Mouse (Mus musculus): ENCODE data around the gene Chrm4. TPM values are rescaled to one million over a fixed set of nuclear protein-coding genes. Genes with fewer than 3 reads are reported as not detected.

Gene Chrm4
- polyA plus RNA-seq (2014; fragmentation: Nextera tagmentation; extraction: Ambion mirVana), result not detected in 2 replicates

DNA sequence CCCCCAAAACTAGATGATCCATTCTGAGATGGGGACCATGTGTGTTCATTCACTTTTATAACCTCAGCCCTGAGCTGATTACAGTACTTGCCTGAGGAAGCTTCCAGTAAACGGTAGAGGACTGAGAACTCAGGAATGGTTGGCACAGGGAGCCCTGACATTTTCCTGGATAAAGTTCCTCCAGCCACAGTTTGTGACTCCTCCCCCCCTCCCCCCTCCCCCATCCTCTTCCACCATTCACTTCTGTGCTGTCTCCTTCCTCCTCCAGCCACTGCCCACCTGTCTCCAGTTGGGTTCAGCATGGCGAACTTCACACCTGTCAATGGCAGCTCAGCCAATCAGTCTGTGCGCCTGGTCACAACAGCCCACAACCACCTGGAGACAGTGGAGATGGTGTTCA, at the start of gene Chrm4:
Chrm4 (plus strand) TSS at position 301 of the 400 bp plus-strand sequence.
- Histone ChIP-seq H3K36me3 (ENCODE audit: control insufficient read depth, insufficient read depth, low read length) (no peaks in the 10 kb centered on the region), H3K9me3 (ENCODE audit: control insufficient read depth, low read length) (no peaks in the 10 kb centered on the region), H3K4me2 (ENCODE audit: low read length) (peak within 1 kb of the TSS; percentile 55), H3K27ac (replicated peaks in 1 of 2; ENCODE audit: control insufficient read depth in 1 of 2, insufficient read depth in 1 of 2, low read depth in 2 of 2, low read length in 2 of 2) (no peak within 1 kb of the TSS), H3K4me3 (ENCODE audit: control insufficient read depth in 1 of 2, insufficient read depth in 1 of 2, low read depth in 1 of 2, low read length in 2 of 2) (peak within 1 kb of the TSS; percentile 11 to 16; a peak in 1 of 4 replicates), H3K4me1 (ENCODE audit: control insufficient read depth in 2 of 2, insufficient read depth in 2 of 2, low read length in 2 of 2) (peaks cover 15 to 23% of the 10 kb centered on the region in 2 experiments), H3K9ac (ENCODE audit: low read length) (no peak within 1 kb of the TSS; the same call in 1 of the 2 replicates), H3K27me3 (ENCODE audit: control insufficient read depth, insufficient read depth, low read length) (peaks cover 29% of the 10 kb centered on the region)
- WGBS, result 86% methylated on average over 3 of the region's 3 CpGs
- ATAC-seq (ENCODE audit: insufficient number of reproducible peaks, insufficient read depth, low FRiP score, low read depth), result no peak

DNA sequence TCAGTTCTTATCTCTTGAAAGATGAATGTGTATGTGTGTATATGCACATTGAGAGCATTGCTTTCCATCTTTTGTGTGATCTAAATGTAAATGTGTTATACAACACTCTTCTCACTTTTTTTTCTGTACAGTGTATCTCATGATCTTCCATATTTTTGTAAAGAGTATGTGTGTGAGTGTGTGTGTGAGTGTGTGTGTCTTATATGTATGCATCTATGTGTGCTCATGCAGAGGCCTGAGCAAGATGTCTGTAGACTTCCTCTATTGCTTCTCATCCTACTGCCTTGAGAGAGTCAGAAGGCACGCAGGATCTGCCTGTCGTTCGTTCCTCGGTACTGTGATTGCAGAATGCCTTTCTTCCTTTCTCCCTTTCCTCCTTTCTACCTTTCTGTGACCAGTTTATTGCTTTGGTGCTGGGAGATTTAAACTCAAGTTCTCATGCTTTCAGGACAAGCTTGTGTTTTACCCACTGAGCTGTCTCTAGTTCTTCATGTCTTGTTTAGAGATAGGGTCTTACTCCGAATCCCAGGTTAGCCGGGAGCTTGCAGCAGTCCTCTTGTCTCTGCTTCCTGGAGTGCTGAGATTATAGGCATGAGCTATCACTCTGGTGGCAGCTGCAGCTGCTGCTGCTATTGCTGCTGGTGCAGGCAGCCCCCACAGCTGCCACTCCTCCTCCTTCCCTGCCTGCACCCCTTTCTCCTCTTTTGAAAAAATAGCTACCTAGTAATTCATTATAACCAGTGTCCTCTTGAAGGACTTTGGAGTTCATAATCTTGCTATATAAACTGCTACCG, 48.5 kb upstream of the Chrm4 start:
- Histone ChIP-seq H3K27ac (replicated peaks in 1 of 2; ENCODE audit: control insufficient read depth in 1 of 2, insufficient read depth in 1 of 2, low read depth in 2 of 2, low read length in 2 of 2) (no peak overlapping the region), H3K4me1 (ENCODE audit: control insufficient read depth in 2 of 2, insufficient read depth in 2 of 2, low read length in 2 of 2) (peaks cover 0 to 5% of the 10 kb centered on the region in 2 experiments; a peak in 1 of 4 replicates), H3K27me3 (ENCODE audit: control insufficient read depth, insufficient read depth, low read length) (no peaks in the 10 kb centered on the region), H3K4me2 (ENCODE audit: low read length) (no peak overlapping the region), H3K36me3 (ENCODE audit: control insufficient read depth, insufficient read depth, low read length) (peaks cover 14% of the 10 kb centered on the region), H3K4me3 (ENCODE audit: control insufficient read depth in 1 of 2, insufficient read depth in 1 of 2, low read depth in 1 of 2, low read length in 2 of 2) (no peak overlapping the region), H3K9me3 (ENCODE audit: control insufficient read depth, low read length) (no peaks in the 10 kb centered on the region), H3K9ac (ENCODE audit: low read length) (no peak overlapping the region)
- 49% methylated on average over 7 of the region's 7 CpGs for whole genome bisulfite sequencing
- ATAC-seq (ENCODE audit: insufficient number of reproducible peaks, insufficient read depth, low FRiP score, low read depth), result no peak

DNA sequence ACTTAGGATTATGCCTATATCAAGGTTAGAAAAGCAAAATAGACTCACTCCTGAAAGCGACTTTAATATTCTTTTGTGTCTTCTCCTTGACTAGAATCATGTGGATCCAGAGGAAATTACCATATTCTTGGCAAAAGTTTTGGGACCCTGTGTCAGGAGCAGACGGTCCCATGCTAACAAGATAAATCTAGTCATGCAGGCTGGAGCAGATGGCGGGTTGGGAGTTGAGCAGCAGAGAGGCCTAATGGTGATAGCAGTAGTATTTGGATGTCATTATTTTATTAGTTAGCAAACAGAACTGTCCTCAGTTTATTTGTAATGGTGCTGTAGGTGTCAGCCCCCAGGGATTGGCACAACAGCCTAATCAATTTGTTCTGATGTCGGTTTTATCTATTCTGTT, 43.1 kb upstream of the Chrm4 start:
- Histone ChIP-seq H3K27ac (replicated peaks in 1 of 2; ENCODE audit: control insufficient read depth in 1 of 2, insufficient read depth in 1 of 2, low read depth in 2 of 2, low read length in 2 of 2) (no peak overlapping the region), H3K36me3 (ENCODE audit: control insufficient read depth, insufficient read depth, low read length) (peaks cover 23% of the 10 kb centered on the region), H3K4me1 (ENCODE audit: control insufficient read depth in 2 of 2, insufficient read depth in 2 of 2, low read length in 2 of 2) (no peaks in the 10 kb centered on the region), H3K9me3 (ENCODE audit: control insufficient read depth, low read length) (no peaks in the 10 kb centered on the region), H3K4me2 (ENCODE audit: low read length) (no peak overlapping the region), H3K27me3 (ENCODE audit: control insufficient read depth, insufficient read depth, low read length) (no peaks in the 10 kb centered on the region), H3K4me3 (ENCODE audit: control insufficient read depth in 1 of 2, insufficient read depth in 1 of 2, low read depth in 1 of 2, low read length in 2 of 2) (no peak overlapping the region), H3K9ac (ENCODE audit: low read length) (no peak overlapping the region)
- no peak for ATAC-seq (ENCODE audit: insufficient number of reproducible peaks, insufficient read depth, low FRiP score, low read depth)
- WGBS, result 69% methylated on average over 4 of the region's 4 CpGs

DNA sequence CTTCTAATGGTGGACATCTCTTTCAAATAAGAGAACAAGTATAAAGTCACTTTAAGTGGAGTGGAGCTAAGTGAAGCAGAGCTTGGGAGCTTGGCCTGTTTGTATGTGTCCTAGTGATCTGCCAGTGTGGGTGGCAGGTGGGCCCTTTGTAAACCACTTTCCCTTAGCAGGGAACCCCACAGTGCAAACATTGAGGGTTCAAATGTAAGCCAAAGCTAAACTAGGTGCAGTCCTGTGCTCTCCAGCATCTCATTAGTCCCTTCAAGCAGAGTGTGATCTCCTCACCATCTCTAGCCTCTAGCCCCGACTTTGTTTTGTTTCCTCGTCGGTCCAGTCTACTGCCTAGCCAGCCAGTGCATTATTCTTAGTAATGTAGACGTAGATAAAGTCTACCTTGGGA, 42.4 kb upstream of the Chrm4 start:
- H3K9ac ChIP-seq (ENCODE audit: low read length), result no peak overlapping the region
- H3K4me2 ChIP-seq (ENCODE audit: low read length), result no peak overlapping the region
- H3K27me3 ChIP-seq (ENCODE audit: control insufficient read depth, insufficient read depth, low read length), result no peaks in the 10 kb centered on the region
- no peak overlapping the region for H3K4me3 ChIP-seq (ENCODE audit: control insufficient read depth in 1 of 2, insufficient read depth in 1 of 2, low read depth in 1 of 2, low read length in 2 of 2)
- ATAC-seq (ENCODE audit: insufficient number of reproducible peaks, insufficient read depth, low FRiP score, low read depth), result no peak
- no peak overlapping the region for H3K27ac ChIP-seq (replicated peaks in 1 of 2; ENCODE audit: control insufficient read depth in 1 of 2, insufficient read depth in 1 of 2, low read depth in 2 of 2, low read length in 2 of 2)
- peaks cover 25% of the 10 kb centered on the region for H3K36me3 ChIP-seq (ENCODE audit: control insufficient read depth, insufficient read depth, low read length)
- no peaks in the 10 kb centered on the region for H3K4me1 ChIP-seq (ENCODE audit: control insufficient read depth in 2 of 2, insufficient read depth in 2 of 2, low read length in 2 of 2)
- WGBS, result 77% methylated on average over 4 of the region's 4 CpGs
- H3K9me3 ChIP-seq (ENCODE audit: control insufficient read depth, low read length), result no peaks in the 10 kb centered on the region

DNA sequence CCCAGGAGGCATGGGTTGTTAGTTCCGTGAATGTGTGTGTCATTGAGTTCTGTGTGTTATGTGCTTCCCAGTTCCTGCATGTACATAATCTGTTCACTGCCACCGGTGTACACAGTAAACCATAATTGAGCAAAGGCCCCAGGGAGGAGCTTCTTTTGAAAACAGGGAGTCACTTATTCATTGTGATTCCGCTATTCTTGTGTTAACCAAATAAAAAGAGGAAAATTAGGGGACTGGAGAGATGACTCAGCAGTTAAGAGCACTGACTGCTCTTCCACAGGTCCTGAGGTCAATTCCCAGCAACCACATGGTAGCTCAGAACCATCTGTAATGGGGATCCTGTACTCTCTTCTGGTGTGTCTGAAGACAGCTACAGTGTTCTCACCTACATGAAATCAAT, 32.3 kb upstream of the Chrm4 start:
- no peaks in the 10 kb centered on the region for H3K4me1 ChIP-seq (ENCODE audit: control insufficient read depth in 2 of 2, insufficient read depth in 2 of 2, low read length in 2 of 2)
- no peak for ATAC-seq (ENCODE audit: insufficient number of reproducible peaks, insufficient read depth, low FRiP score, low read depth)
- no peaks in the 10 kb centered on the region for H3K27me3 ChIP-seq (ENCODE audit: control insufficient read depth, insufficient read depth, low read length)
- peaks cover 11% of the 10 kb centered on the region; the same call in 1 of the 2 replicates for H3K36me3 ChIP-seq (ENCODE audit: control insufficient read depth, insufficient read depth, low read length)
- 90% methylated on average over 3 of the region's 3 CpGs for WGBS
- no peak overlapping the region for H3K4me3 ChIP-seq (ENCODE audit: control insufficient read depth in 1 of 2, insufficient read depth in 1 of 2, low read depth in 1 of 2, low read length in 2 of 2)
- H3K27ac ChIP-seq (replicated peaks in 1 of 2; ENCODE audit: control insufficient read depth in 1 of 2, insufficient read depth in 1 of 2, low read depth in 2 of 2, low read length in 2 of 2), result no peak overlapping the region
- H3K9me3 ChIP-seq (ENCODE audit: control insufficient read depth, low read length), result no peaks in the 10 kb centered on the region
- H3K4me2 ChIP-seq (ENCODE audit: low read length), result no peak overlapping the region
- H3K9ac ChIP-seq (ENCODE audit: low read length), result no peak overlapping the region

DNA sequence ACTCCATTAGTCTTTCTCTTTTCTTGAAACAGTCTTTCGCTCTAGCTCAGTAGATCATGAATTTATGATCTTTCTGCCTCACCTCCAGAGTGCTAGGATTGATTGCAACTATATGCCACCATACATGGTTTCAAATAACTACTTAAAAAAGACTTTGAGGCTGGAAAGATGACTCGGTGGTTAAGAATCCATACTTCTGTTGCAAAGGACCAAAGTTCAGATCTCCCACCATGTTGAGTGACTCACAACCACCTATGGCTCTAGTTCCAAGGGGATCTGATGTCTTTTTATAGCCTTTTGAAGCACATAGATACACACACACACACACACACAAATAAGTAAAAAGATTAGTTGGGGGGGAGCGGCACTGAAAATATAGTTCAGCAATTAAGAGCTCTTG, 31.6 kb upstream of the Chrm4 start:
- Histone ChIP-seq H3K27me3 (ENCODE audit: control insufficient read depth, insufficient read depth, low read length) (no peaks in the 10 kb centered on the region), H3K4me3 (ENCODE audit: control insufficient read depth in 1 of 2, insufficient read depth in 1 of 2, low read depth in 1 of 2, low read length in 2 of 2) (no peak overlapping the region), H3K4me1 (ENCODE audit: control insufficient read depth in 2 of 2, insufficient read depth in 2 of 2, low read length in 2 of 2) (no peaks in the 10 kb centered on the region), H3K4me2 (ENCODE audit: low read length) (no peak overlapping the region), H3K9ac (ENCODE audit: low read length) (no peak overlapping the region), H3K9me3 (ENCODE audit: control insufficient read depth, low read length) (no peaks in the 10 kb centered on the region), H3K36me3 (ENCODE audit: control insufficient read depth, insufficient read depth, low read length) (peaks cover 18% of the 10 kb centered on the region), H3K27ac (replicated peaks in 1 of 2; ENCODE audit: control insufficient read depth in 1 of 2, insufficient read depth in 1 of 2, low read depth in 2 of 2, low read length in 2 of 2) (no peak overlapping the region)
- ATAC-seq (ENCODE audit: insufficient number of reproducible peaks, insufficient read depth, low FRiP score, low read depth), result no peak
- WGBS, result 90% methylated on average over 3 of the region's 3 CpGs

DNA sequence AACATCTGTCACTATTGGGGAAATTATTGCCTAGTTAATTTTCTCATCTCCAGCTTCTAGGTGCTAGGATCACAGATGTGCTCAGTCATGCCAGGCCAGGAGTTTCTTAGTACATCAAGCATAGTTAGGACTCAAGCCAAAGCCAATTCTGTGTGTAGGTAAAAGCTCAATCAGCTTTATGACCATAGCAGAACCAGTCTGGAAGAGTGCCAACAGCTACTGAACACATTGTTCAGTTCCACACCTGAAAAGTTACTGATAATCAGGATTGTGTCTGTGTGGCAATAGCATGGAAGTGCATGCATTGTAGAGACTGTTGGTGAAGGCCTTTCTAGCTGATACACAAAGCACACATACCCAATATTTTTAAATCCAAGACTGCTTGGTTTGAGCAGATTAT, 29.1 kb upstream of the Chrm4 start:
- Histone ChIP-seq H3K27ac (replicated peaks in 1 of 2; ENCODE audit: control insufficient read depth in 1 of 2, insufficient read depth in 1 of 2, low read depth in 2 of 2, low read length in 2 of 2) (no peak overlapping the region), H3K4me1 (ENCODE audit: control insufficient read depth in 2 of 2, insufficient read depth in 2 of 2, low read length in 2 of 2) (no peaks in the 10 kb centered on the region), H3K9me3 (ENCODE audit: control insufficient read depth, low read length) (no peaks in the 10 kb centered on the region), H3K36me3 (ENCODE audit: control insufficient read depth, insufficient read depth, low read length) (peaks cover 25% of the 10 kb centered on the region), H3K27me3 (ENCODE audit: control insufficient read depth, insufficient read depth, low read length) (no peaks in the 10 kb centered on the region), H3K9ac (ENCODE audit: low read length) (no peak overlapping the region), H3K4me2 (ENCODE audit: low read length) (no peak overlapping the region), H3K4me3 (ENCODE audit: control insufficient read depth in 1 of 2, insufficient read depth in 1 of 2, low read depth in 1 of 2, low read length in 2 of 2) (no peak overlapping the region)
- ATAC-seq (ENCODE audit: insufficient number of reproducible peaks, insufficient read depth, low FRiP score, low read depth), result no peak

DNA sequence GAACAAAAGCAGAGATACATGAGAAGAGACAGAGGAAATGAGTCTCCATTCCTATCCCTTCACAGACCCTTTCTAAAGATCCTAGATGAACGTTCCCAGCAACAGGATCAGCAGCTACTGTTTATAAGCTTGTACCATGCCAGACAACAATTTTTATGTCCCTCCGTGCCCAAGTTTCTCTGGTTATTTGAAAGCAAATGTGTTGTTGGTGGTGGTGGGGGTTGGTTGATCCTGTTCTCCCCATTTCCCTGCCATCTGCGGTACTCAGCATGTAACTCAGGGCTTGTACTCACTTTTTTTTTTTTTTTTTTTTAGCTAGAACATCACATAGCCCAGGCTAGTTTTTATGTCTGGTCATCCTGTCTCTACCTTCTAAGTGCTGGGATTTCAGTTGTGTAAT, 27.9 kb upstream of the Chrm4 start:
- no peak for ATAC-seq (ENCODE audit: insufficient number of reproducible peaks, insufficient read depth, low FRiP score, low read depth)
- Histone ChIP-seq H3K4me1 (ENCODE audit: control insufficient read depth in 2 of 2, insufficient read depth in 2 of 2, low read length in 2 of 2) (no peaks in the 10 kb centered on the region), H3K27ac (replicated peaks in 1 of 2; ENCODE audit: control insufficient read depth in 1 of 2, insufficient read depth in 1 of 2, low read depth in 2 of 2, low read length in 2 of 2) (no peak overlapping the region), H3K9ac (ENCODE audit: low read length) (no peak overlapping the region), H3K36me3 (ENCODE audit: control insufficient read depth, insufficient read depth, low read length) (peaks cover 25% of the 10 kb centered on the region), H3K27me3 (ENCODE audit: control insufficient read depth, insufficient read depth, low read length) (no peaks in the 10 kb centered on the region), H3K9me3 (ENCODE audit: control insufficient read depth, low read length) (no peaks in the 10 kb centered on the region), H3K4me2 (ENCODE audit: low read length) (no peak overlapping the region), H3K4me3 (ENCODE audit: control insufficient read depth in 1 of 2, insufficient read depth in 1 of 2, low read depth in 1 of 2, low read length in 2 of 2) (no peak overlapping the region)
- 91% methylated on average over 3 of the region's 3 CpGs for WGBS

Measured in heart, embryonic 14.5 days (tissue).